In the genomic region with DNA sequence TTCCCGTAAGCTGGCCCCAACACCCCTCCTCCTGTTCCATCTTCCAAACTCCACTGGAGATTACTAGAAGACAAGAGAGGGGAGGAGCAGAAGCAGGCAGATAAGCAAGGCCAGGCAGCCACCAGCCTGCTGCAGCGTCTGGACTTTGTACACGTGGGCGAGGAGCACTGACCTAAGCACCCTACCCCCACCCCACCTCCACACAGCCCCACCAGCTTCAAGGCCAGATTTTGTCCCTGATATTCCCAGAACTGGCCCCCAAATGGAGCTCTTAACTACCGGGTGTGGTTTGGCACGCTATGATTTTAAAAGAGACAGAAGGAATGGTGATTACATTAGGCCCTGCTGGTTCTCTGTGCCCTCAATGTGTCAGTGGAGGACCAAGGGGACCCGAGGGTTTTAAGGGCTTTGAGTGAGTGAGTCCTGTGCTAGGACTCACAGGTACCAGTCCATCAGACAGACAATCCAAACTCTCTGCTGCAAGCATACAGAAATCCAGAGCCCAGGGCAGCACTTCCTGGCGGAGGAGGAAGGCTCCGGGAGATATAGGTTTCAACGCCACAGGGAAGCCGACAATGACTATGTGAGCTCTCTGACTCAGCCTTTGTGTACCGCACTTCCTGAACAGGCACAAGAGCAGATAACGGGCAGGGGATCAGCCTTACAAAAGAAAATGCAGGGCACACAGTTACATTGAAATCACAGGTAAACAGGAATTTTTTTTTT, we compare ENCODE assay signal across 10 mouse cellular contexts.
DNase-seq lines count a peak whose midpoint lies in the region; ATAC-seq lines count a peak whose summit lies in the region.
"Had no signal": no experiment of that assay in that cellular context is flagged by ENCODE, and none has a peak within 500 bp of the region (broad histone marks: within the 10 kb centered on the region; RNA-seq: fewer than 3 reads in every experiment).

No protein-coding gene starts in this region.

- H3K27me3 ChIP-seq in lung, embryonic 16.5 days (ENCODE audit: control insufficient read depth, insufficient read depth, low read depth, low read length), result no peaks in the 10 kb centered on the region
- no peaks in the 10 kb centered on the region for H3K27me3 ChIP-seq in stomach, embryonic 15.5 days (replicated peaks)
- H3K27me3 ChIP-seq: midbrain, embryonic 12.5 days had no signal

- 40% methylated on average over 13 of the region's 13 CpGs for WGBS in lung, embryonic 16.5 days
- WGBS in stomach, embryonic 15.5 days, result 32% methylated on average over 13 of the region's 13 CpGs

- no peaks in the 10 kb centered on the region for H3K9me3 ChIP-seq in lung, embryonic 16.5 days (ENCODE audit: control insufficient read depth, low read length)
- H3K9me3 ChIP-seq in stomach, embryonic 15.5 days, result no peaks in the 10 kb centered on the region
- H3K9me3 ChIP-seq: midbrain, embryonic 12.5 days had no signal

- H3K4me3 ChIP-seq in lung, embryonic 16.5 days (ENCODE audit: low read length), result no peak overlapping the region
- no peak overlapping the region for H3K4me3 ChIP-seq in stomach, embryonic 15.5 days (replicated peaks)
- H3K4me3 ChIP-seq: midbrain, embryonic 12.5 days had no signal

- DNase-seq in lung, postnatal 25 days (ENCODE audit: low spot score), result no peak
- DNase-seq in adrenal gland, postnatal 36 days, result peak; percentile 47 to 77
- peak; percentile 40 to 45 for DNase-seq in kidney, postnatal 36 days
- DNase-seq in right cerebral cortex, postnatal 25 days, result no peak
- no peak for DNase-seq in cerebellum, postnatal 25 days
- DNase-seq in layer of hippocampus, adult 9-11 months, result no peak
- DNase-seq: retina, postnatal 1 day had no signal

- peaks cover 5% of the 10 kb centered on the region; the same call in 1 of the 2 replicates for H3K4me1 ChIP-seq in lung, embryonic 16.5 days (replicated peaks; ENCODE audit: control insufficient read depth, insufficient read depth, low read length)
- peaks cover 2% of the 10 kb centered on the region; the same call in 1 of the 2 replicates for H3K4me1 ChIP-seq in stomach, embryonic 15.5 days
- H3K4me1 ChIP-seq: midbrain, embryonic 12.5 days had no signal

- no peaks in the 10 kb centered on the region for H3K36me3 ChIP-seq in lung, embryonic 16.5 days (ENCODE audit: control insufficient read depth, insufficient read depth, low read length)
- no peaks in the 10 kb centered on the region for H3K36me3 ChIP-seq in stomach, embryonic 15.5 days
- H3K36me3 ChIP-seq: midbrain, embryonic 12.5 days had no signal

- no peak overlapping the region; the same call in 1 of the 2 replicates for H3K9ac ChIP-seq in lung, embryonic 16.5 days (ENCODE audit: low read length)
- no peak overlapping the region for H3K9ac ChIP-seq in stomach, embryonic 15.5 days
- H3K9ac ChIP-seq: midbrain, embryonic 12.5 days had no signal

- ATAC-seq in lung, embryonic 16.5 days (ENCODE audit: low read depth), result 0 out of 2 replicates have a peak, but pooled peaks have one; percentile 37
- ATAC-seq in stomach, embryonic 15.5 days (ENCODE audit: insufficient read depth, low FRiP score, low read depth), result peak; percentile 56; the same call in 1 of the 2 replicates

- H3K27ac ChIP-seq in lung, embryonic 16.5 days (ENCODE audit: low read length), result 0 out of 2 replicates have a peak overlapping the region, but pooled peaks have one; percentile 22
- H3K27ac ChIP-seq in stomach, embryonic 15.5 days, result peak overlapping the region; percentile 29
- H3K27ac ChIP-seq: midbrain, embryonic 12.5 days had no signal

- H3K4me2 ChIP-seq in lung, embryonic 16.5 days (ENCODE audit: low read depth, low read length), result no peak overlapping the region
- H3K4me2 ChIP-seq in stomach, embryonic 15.5 days, result no peak overlapping the region
- H3K4me2 ChIP-seq: midbrain, embryonic 12.5 days had no signal

Comparison
In these comparisons a context has a peak if more than half of its experiments do, and no peak if none do; other contexts are left out.
1. DNase-seq: peak in adrenal gland, postnatal 36 days (2 of 2) and kidney, postnatal 36 days (2 of 2); none in lung, postnatal 25 days (single experiment), right cerebral cortex, postnatal 25 days (single experiment), cerebellum, postnatal 25 days (0 of 2) and layer of hippocampus, adult 9-11 months (single experiment).